Mouse (Mus musculus): ENCODE measurements at regions not wholly inside any gene's neighbourhood (a gene's known extent, or its start where the extent isn't known, plus 50 kb on each side); places are given as distances from the start of the nearest gene placed in this dataset.

DNA sequence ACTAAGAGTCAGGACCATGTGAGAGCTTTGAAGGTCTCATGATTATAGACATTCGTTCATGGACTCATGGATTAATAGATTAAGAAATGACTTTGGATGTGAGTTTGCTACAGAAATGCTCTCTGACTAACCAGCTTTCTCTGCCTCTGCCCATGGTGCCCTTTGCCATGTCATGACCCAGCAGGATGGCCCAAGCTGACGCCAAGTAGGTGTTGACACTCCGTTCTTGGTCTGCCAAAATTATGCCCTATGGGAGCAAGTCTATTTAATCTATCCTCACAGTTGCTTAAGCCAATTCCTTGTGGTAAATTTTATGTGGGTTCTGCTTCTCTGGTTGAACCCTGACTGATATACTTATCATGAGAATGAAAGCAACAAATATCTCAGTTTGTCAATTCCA is 73.7 kb upstream of the Gm9747 start:
- DNase-seq (ENCODE audit: low spot score in 2 of 2), result no peak

DNA sequence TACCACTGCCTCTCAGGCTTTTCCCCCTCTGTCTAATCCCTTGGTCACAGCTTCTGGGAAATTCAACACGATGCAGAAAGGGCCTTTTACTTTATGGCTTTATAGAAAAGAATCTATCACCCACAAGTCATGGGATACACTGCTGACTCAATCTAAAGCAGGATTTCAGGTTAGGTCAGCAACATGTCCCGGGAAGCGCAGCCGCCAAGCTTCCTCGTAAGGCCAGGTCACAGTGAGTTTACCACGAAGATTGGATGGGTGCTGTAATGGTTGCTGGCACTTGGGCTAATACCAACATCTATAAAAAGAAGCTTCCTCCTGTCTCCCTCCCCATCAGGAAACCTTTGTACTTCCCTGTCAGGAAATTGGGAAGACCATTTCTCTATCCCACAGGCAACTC is 70.0 kb upstream of the Gm9747 start:
- DNase-seq (ENCODE audit: low spot score in 2 of 2), result no peak

GRCm38 (mm10) chr1:82168158-82168557 is 64.8 kb upstream of the Gm9747 start:
- DNase-seq (ENCODE audit: low spot score in 2 of 2), result no peak

- no peak for DNase-seq (ENCODE audit: low spot score in 2 of 2)
These were observed 64.0 kb upstream of the Gm9747 start for GRCm38 (mm10) chr1:82168949-82169348.

DNA sequence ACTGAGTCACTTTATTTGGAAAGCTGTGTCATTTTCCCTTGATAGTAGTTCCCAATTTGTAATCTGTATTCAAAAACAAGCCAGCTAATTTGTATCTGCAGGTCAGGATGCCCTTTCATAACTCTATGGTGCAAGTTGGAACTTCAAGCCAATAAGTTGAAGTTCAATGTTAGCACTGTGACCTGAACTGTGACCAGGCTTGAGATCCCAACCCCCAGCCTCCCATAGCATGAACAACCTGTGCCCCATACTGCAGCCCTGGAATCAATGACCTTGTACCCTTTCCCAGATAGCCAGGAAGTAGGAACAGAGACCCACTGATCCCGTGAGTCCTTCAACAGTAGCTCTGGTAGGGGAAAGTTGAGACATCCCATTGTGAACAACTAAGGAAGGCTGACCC is 52.5 kb upstream of the Gm9747 start:
- no peak for DNase-seq (ENCODE audit: low spot score in 2 of 2)

Data from frontal cortex, postnatal 25 days (tissue).